Mouse (Mus musculus): ENCODE results near the gene Ndufb8. TPM values are rescaled to one million over a fixed set of nuclear protein-coding genes. Genes with fewer than 3 reads are reported as not detected.

Ndufb8 gene
- polyA plus RNA-seq, 1 experiment from 2014 or later = 654 TPM

GRCm38 (mm10) chr19:44501925-44502324 lies 53.3 kb downstream of the Ndufb8 start:
- no peak for ATAC-seq (ENCODE audit: low read depth)
- peaks cover 42% of the 10 kb centered on the region for H3K27me3 ChIP-seq
- H3K4me2 ChIP-seq = no peak overlapping the region
- H3K9ac ChIP-seq = no peak overlapping the region
- no peaks in the 10 kb centered on the region for H3K9me3 ChIP-seq
- no peaks in the 10 kb centered on the region for H3K36me3 ChIP-seq
- no peak overlapping the region for H3K27ac ChIP-seq (replicated peaks)
- H3K4me1 ChIP-seq (replicated peaks) = peaks cover 3% of the 10 kb centered on the region; the same call in 1 of the 2 replicates
- no peak overlapping the region for H3K4me3 ChIP-seq
- 91% methylated on average over 6 of the region's 6 CpGs for whole genome bisulfite sequencing

GRCm38 (mm10) chr19:44500240-44500639 lies 55.0 kb downstream of the Ndufb8 start:
- H3K27ac ChIP-seq (replicated peaks) = no peak overlapping the region
- 39% methylated on average over 5 of the region's 5 CpGs for WGBS
- no peaks in the 10 kb centered on the region for H3K9me3 ChIP-seq
- no peak overlapping the region for H3K4me2 ChIP-seq
- no peak overlapping the region for H3K9ac ChIP-seq
- H3K36me3 ChIP-seq = no peaks in the 10 kb centered on the region
- no peak overlapping the region for H3K4me3 ChIP-seq
- no peak for ATAC-seq (ENCODE audit: low read depth)
- peaks cover 48% of the 10 kb centered on the region for H3K27me3 ChIP-seq
- peaks cover 3% of the 10 kb centered on the region; the same call in 1 of the 2 replicates for H3K4me1 ChIP-seq (replicated peaks)

- Histone ChIP-seq H3K4me1 (replicated peaks) (peaks cover 3% of the 10 kb centered on the region; the same call in 1 of the 2 replicates), H3K4me2 (no peak overlapping the region), H3K9me3 (no peaks in the 10 kb centered on the region), H3K27ac (replicated peaks) (no peak overlapping the region), H3K36me3 (no peaks in the 10 kb centered on the region), H3K9ac (no peak overlapping the region), H3K27me3 (peaks cover 58% of the 10 kb centered on the region), H3K4me3 (no peak overlapping the region)
- 59% methylated on average over 6 of the region's 6 CpGs for WGBS
- ATAC-seq (ENCODE audit: low read depth) = no peak
Measured at GRCm38 (mm10) chr19:44498936-44499335, 56.3 kb downstream of the Ndufb8 start.

Other genes with a start within 250 kb of the Ndufb8 start
- 0.06 TPM in 1 of 2 replicates, not detected in the other for gene Scd4, start 222.3 kb downstream of the Ndufb8 start, polyA plus RNA-seq (2015; fragmentation: Nextera tagmentation; extraction: Ambion mirVana)
- gene Scd1, start 147.6 kb downstream of the Ndufb8 start, polyA plus RNA-seq (2015; fragmentation: Nextera tagmentation; extraction: Ambion mirVana) = 5.2 and 5.8 TPM in 2 replicates
- gene Wnt8b, start 62.0 kb downstream of the Ndufb8 start, polyA plus RNA-seq (2015; fragmentation: Nextera tagmentation; extraction: Ambion mirVana) = 0.54 and 0.89 TPM in 2 replicates
- gene Sec31b, start 9.6 kb downstream of the Ndufb8 start, polyA plus RNA-seq (2015; fragmentation: Nextera tagmentation; extraction: Ambion mirVana) = 0.13 and 0.43 TPM in 2 replicates
- gene Gm20538, start 2.6 kb downstream of the Ndufb8 start, polyA plus RNA-seq (2015; fragmentation: Nextera tagmentation; extraction: Ambion mirVana) = not detected in 2 replicates
- 24.5 and 26.0 TPM in 2 replicates for gene Hif1an, start 7.4 kb upstream of the Ndufb8 start, polyA plus RNA-seq (2015; fragmentation: Nextera tagmentation; extraction: Ambion mirVana)
- 25.2 and 28.2 TPM in 2 replicates for gene Pax2, start 200.6 kb upstream of the Ndufb8 start, polyA plus RNA-seq (2015; fragmentation: Nextera tagmentation; extraction: Ambion mirVana)

Measured in neural tube, embryonic 13.5 days (tissue).